8 mouse cellular contexts compared by ENCODE assay signal in genomic region chr7:138248612-138249011, GRCm38 (mm10).
"Had no signal": no experiment of that assay in that cellular context is flagged by ENCODE, and none has a peak within 500 bp of the region (broad histone marks: within the 10 kb centered on the region; RNA-seq: fewer than 3 reads in every experiment).

No protein-coding gene starts in this region.

- ATAC-seq: lung, postnatal 0 days had no signal

- DNase-seq: kidney, postnatal 25 days; lung, adult 2 months; lung, postnatal 36 days; right cerebral cortex, postnatal 4 days; spleen, adult 18-20 months; thymus, adult 18-20 months; thymus, postnatal 14 days had no signal
